Mouse (Mus musculus) retina, embryonic 14.5 days (tissue): ENCODE results near the gene Gatd1.

Source experiments
- DNase-seq: peaks from one replicate; pipeline ENCODE4 v3.0.0-alpha.2; 2015; ENCODE audit warnings: low spot score

Gatd1 gene

GRCm38 (mm10) chr7:141442199-141442598, 28.3 kb upstream of the Gatd1 start:
- no peak for DNase-seq

- no peak for DNase-seq
These were observed 27.5 kb upstream of the Gatd1 start for GRCm38 (mm10) chr7:141441460-141441859.

- DNase-seq = peak; percentile 73
These were observed 26.7 kb upstream of the Gatd1 start for GRCm38 (mm10) chr7:141440613-141441012.

- no peak for DNase-seq
These were observed 25.9 kb upstream of the Gatd1 start for GRCm38 (mm10) chr7:141439811-141440210.

- DNase-seq = no peak
These were observed 25.3 kb upstream of the Gatd1 start for GRCm38 (mm10) chr7:141439140-141439679.

GRCm38 (mm10) chr7:141438201-141438968, 24.4 kb upstream of the Gatd1 start:
- DNase-seq = no peak

- DNase-seq = peak; percentile 85
These were observed 23.5 kb upstream of the Gatd1 start, which contains the start of gene Slc25a22 for GRCm38 (mm10) chr7:141437178-141438120. Gene Slc25a22, minus strand, starts transcription at chr7:141437892.

- DNase-seq = no peak
These were observed 22.6 kb upstream of the Gatd1 start for GRCm38 (mm10) chr7:141436523-141436892.

- DNase-seq = no peak
These were observed 22.1 kb upstream of the Gatd1 start for GRCm38 (mm10) chr7:141435856-141436522.

GRCm38 (mm10) chr7:141435129-141435855, 21.4 kb upstream of the Gatd1 start:
- DNase-seq = peak; percentile 49

GRCm38 (mm10) chr7:141434464-141434863, 20.5 kb upstream of the Gatd1 start:
- DNase-seq = peak; percentile 68

- no peak for DNase-seq
These were observed 19.8 kb upstream of the Gatd1 start for GRCm38 (mm10) chr7:141433517-141434400.

GRCm38 (mm10) chr7:141432741-141433516, 19.0 kb upstream of the Gatd1 start:
- no peak for DNase-seq

- DNase-seq = no peak
These were observed 18.3 kb upstream of the Gatd1 start for GRCm38 (mm10) chr7:141432186-141432611.

- no peak for DNase-seq
These were observed 17.7 kb upstream of the Gatd1 start for GRCm38 (mm10) chr7:141431434-141432185.

- no peak for DNase-seq
These were observed 16.8 kb upstream of the Gatd1 start for GRCm38 (mm10) chr7:141430585-141431240.

GRCm38 (mm10) chr7:141429840-141430584, 16.1 kb upstream of the Gatd1 start:
- DNase-seq = no peak
